Mouse (Mus musculus): ENCODE measurements around the gene Gm49416. TPM values are rescaled to one million over a fixed set of nuclear protein-coding genes. Genes with fewer than 3 reads are reported as not detected.
A peak's percentile ranks its signal among the peaks of the same experiment; 100 is the strongest.

The Gm49416 gene
- polyA plus RNA-seq, 1 experiment from 2014 or later: not detected

DNA sequence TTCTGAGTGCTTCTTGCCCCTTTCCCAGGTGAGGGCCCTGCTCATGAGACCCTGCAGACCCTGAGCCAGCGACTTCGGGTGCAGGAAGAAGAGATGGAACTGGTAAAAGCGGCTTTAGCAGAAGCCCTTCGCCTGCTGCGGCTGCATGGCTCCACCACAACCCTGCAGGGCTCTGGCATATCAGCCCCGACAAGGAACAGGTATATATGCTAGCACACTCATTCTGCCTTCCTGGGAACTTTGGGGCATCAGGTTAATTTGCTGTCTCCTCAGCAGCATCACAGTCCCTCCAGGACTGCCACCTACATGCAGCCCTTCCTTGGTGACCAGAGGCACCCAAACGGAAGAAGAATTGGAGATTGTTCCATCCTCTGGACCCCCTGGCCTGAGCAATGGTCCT is 42.0 kb downstream of the Gm49416 start:
- Histone ChIP-seq H3K36me3 (peaks cover 62% of the 10 kb centered on the region), H3K4me3 (peak overlapping the region; percentile 83), H3K27ac (replicated peaks) (no peak overlapping the region)

DNA sequence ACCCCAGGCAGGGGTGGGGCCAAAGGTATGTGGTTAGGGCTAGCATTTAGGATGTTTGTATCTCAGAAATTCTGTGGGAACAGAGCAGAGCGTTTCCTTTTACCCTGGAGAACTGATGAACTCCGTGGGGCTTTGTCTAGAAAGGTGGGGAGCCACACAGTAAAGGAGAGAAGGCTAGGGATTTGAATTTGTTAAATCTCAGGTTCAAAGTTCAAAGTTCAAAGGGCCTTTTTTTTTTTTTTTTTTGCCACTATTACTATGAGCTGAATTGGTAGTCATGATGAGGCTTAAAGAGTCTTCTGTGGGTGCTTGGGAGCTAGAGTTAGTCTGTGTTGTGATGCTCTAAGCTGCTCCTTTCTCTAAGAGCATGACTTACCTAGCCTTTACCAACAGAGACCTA is 48.0 kb downstream of the Gm49416 start:
- DNase-seq (ENCODE audit: low spot score): no peak
- no peak overlapping the region for H3K4me3 ChIP-seq
- H3K4me1 ChIP-seq: peaks cover 13% of the 10 kb centered on the region
- 86% methylated on average over 2 of the region's 2 CpGs for WGBS
- peaks cover 69% of the 10 kb centered on the region for H3K36me3 ChIP-seq
- H3K9me3 ChIP-seq (replicated peaks): no peaks in the 10 kb centered on the region
- no peaks in the 10 kb centered on the region for H3K27me3 ChIP-seq (ENCODE audit: low read depth, poor library complexity, severe bottlenecking)
- H3K27ac ChIP-seq (replicated peaks): no peak overlapping the region

More for the DNA sequence above, 42.0 kb downstream of the Gm49416 start:
- H3K9me3 ChIP-seq (replicated peaks): no peaks in the 10 kb centered on the region
- peaks cover 27% of the 10 kb centered on the region for H3K4me1 ChIP-seq
- no peak for DNase-seq (ENCODE audit: low spot score)
- 78% methylated on average over 7 of the region's 7 CpGs for WGBS
- no peaks in the 10 kb centered on the region for H3K27me3 ChIP-seq (ENCODE audit: low read depth, poor library complexity, severe bottlenecking)

DNA sequence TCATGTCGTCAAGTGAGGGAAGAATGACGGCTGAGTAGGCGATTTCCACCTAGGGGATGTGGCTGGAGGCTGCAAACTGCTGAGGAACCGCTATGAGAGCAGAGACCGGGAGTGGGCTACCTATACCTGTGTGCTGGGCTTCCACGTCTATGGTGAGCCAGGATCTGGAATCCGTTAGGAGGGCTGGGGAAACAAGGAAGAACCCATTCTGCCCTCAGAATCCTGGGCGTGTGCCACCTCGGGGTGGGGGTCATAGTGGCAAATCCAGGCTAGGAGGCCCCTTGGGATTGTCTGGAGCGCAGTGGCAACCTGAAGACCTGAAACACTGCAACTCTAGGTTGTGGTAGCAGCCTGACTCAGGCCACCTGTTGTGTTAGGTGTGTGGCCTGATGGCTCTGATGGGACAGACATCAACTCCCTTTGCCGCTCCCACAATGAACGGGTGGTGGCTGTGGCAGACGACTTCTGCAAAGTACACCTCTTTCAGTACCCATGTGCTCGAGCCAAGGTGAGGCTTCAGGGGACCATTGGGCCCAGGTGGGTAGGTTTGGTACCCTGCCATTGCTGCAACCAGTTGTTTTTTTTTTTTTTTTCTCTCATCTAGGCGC is 51.9 kb downstream of the Gm49416 start:
- Histone ChIP-seq H3K27me3 (ENCODE audit: low read depth, poor library complexity, severe bottlenecking) (no peaks in the 10 kb centered on the region), H3K4me1 (peaks cover 34% of the 10 kb centered on the region), H3K27ac (replicated peaks) (peak overlapping the region; percentile 98; the same call in 1 of the 2 replicates), H3K9me3 (replicated peaks) (no peaks in the 10 kb centered on the region), H3K36me3 (peaks cover 65% of the 10 kb centered on the region), H3K4me3 (peak overlapping the region; percentile 97)
- 81% methylated on average over 15 of the region's 15 CpGs for WGBS
- DNase-seq (ENCODE audit: low spot score): no peak

DNA sequence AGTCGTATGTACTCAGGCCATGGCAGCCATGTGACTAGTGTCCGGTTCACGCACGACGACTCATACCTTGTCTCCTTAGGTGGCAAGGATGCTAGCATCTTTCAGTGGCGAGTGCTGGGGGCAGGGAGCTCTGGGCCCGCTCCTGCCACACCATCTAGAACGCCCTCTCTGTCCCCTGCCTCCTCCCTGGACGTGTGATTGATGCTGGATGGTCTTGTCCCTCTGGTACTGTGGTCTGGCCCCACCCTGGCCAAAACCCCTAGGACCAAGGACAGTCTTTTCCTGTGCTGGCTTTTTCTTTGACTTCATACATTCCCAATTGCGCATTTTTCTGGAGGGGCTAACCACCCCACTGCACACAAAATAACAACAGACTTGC is 52.4 kb downstream of the Gm49416 start:
- Histone ChIP-seq H3K27ac (replicated peaks) (peak overlapping the region; percentile 98), H3K4me1 (peaks cover 34% of the 10 kb centered on the region), H3K36me3 (peaks cover 65% of the 10 kb centered on the region), H3K9me3 (replicated peaks) (no peaks in the 10 kb centered on the region), H3K27me3 (ENCODE audit: low read depth, poor library complexity, severe bottlenecking) (no peaks in the 10 kb centered on the region), H3K4me3 (peak overlapping the region; percentile 97)
- no peak for DNase-seq (ENCODE audit: low spot score)
- WGBS: 42% methylated on average over 10 of the region's 10 CpGs

DNA sequence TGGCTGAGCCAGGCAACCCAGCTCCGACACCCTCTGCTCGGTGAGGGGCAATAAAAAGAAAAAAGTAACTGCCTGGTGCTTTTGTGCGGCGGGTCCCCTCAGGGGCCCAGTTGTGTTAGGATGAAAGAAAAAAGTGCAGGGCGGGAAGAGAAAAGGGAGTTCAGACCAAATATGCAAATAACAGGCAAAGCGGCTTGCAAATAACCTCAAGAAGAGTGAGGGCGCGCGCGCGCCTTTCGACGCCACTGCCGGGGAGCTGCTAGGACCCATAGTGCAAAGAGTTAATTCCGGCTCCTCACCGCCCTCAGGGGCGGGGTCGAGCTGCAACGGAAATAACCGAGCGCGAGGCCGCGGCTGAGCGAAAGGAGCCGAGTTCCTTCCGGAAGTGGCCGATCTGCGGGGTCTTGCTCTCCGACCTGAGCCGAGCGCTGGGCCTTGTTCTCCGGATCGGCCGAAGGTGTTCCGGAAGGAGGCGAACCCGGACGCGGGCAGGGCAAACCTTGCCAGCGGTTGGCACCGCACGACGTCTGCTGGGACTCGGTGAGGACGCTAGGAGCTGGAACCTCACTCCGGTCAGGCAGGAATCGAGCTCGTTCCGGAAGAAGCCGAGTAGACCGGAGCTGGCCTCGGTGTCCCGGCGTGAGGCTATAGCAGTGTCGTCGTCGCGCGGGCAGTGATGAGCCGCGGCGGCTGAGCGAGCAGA is 52.9 kb downstream of the Gm49416 start, which contains the start of gene Mta2:
Gene Mta2 (plus strand): TSS at position 361 of the 703 bp plus-strand sequence.
- Histone ChIP-seq H3K27me3 (ENCODE audit: low read depth, poor library complexity, severe bottlenecking) (no peaks in the 10 kb centered on the region), H3K4me1 (peaks cover 34% of the 10 kb centered on the region), H3K4me3 (peak within 1 kb of the TSS; percentile 97), H3K36me3 (peaks cover 65% of the 10 kb centered on the region), H3K27ac (replicated peaks) (peak within 1 kb of the TSS; percentile 98), H3K9me3 (replicated peaks) (no peaks in the 10 kb centered on the region)
- under 1% methylated on average over 64 of the region's 64 CpGs for WGBS
- DNase-seq (ENCODE audit: low spot score): peak; percentile 99

DNA sequence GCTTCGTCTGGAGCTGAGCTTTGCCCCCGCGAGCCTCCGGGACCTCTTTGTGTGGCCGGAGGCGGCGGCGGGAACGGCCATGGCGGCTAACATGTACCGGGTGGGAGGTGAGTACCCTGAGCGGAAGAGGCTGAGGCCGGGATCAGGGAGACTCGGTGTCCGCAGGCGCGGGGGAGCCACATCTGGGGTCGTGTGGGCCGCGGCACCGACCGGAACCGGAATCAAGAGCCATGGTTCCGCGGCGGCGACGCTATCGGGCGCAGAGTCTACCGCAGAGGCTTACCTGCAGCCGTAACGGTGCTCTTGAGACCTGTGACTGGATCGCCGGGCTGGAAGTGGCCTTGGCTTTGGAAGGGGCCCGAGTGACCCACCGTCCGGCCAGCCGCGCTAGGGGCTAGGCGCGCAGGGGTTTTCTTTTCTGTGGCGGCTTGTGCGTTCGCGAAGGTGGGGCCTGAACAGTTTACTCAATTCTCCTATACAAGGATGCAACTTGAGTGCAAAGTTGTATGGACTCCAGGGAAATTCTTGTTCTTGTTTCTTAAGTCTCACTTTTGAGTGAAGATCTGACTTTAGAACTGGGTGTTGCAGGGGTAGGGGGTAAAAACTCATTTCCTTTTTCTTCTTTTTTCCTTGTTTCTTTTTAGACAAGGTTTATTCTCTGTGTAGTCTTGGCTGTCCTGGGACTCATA is 53.7 kb downstream of the Gm49416 start:
- under 1% methylated on average over 46 of the region's 46 CpGs for WGBS
- DNase-seq (ENCODE audit: low spot score): no peak
- no peaks in the 10 kb centered on the region for H3K9me3 ChIP-seq (replicated peaks)
- H3K36me3 ChIP-seq: peaks cover 65% of the 10 kb centered on the region
- H3K27ac ChIP-seq (replicated peaks): peak overlapping the region; percentile 98
- peak overlapping the region; percentile 97 for H3K4me3 ChIP-seq
- no peaks in the 10 kb centered on the region for H3K27me3 ChIP-seq (ENCODE audit: low read depth, poor library complexity, severe bottlenecking)
- peaks cover 34% of the 10 kb centered on the region for H3K4me1 ChIP-seq

DNA sequence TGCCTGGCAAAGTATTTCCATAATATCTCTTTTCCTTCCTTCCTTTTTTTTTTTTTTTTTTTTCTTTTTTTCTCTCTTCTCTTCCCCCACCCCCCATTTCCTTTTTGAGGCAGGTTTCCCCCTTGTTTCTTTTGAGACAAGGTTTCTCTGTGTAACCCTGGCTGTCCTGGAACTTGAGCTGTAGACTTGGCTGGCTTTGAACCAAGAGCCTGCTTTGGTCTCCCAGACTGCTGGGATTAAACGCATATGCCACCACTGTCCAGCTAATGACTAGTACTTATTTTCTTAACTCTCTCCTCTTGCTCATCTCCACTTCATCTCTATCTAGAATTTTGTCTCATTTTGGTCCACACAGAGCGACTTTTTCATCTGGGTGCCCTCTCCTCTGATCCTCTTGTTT is 54.3 kb downstream of the Gm49416 start:
- no peaks in the 10 kb centered on the region for H3K27me3 ChIP-seq (ENCODE audit: low read depth, poor library complexity, severe bottlenecking)
- peak overlapping the region; percentile 98; the same call in 1 of the 2 replicates for H3K27ac ChIP-seq (replicated peaks)
- 70% methylated on average over 2 of the region's 2 CpGs for WGBS
- peaks cover 65% of the 10 kb centered on the region for H3K36me3 ChIP-seq
- peak overlapping the region; percentile 97 for H3K4me3 ChIP-seq
- DNase-seq (ENCODE audit: low spot score): no peak
- H3K9me3 ChIP-seq (replicated peaks): no peaks in the 10 kb centered on the region
- peaks cover 34% of the 10 kb centered on the region for H3K4me1 ChIP-seq

DNA sequence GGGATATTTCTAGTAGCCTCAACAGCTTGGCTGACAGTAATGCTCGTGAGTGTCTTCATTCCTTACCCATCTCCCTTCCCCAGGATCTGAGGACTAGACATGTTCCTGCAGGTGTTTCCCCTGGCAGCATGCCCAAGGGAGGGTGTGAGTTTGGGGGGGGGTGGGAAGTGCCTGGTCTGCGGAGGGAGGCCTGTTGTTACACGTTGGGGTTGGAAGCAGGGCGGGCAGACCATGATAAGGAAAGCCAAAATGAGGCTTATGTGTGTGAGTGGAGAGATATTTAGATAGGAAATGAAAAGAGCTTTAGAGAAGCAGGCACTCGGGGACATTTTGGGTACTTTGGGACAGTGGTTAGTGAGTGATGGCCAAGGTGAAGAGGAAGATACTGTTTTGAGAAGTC is 55.3 kb downstream of the Gm49416 start:
- DNase-seq (ENCODE audit: low spot score): no peak
- no peaks in the 10 kb centered on the region for H3K9me3 ChIP-seq (replicated peaks)
- WGBS: 84% methylated on average over 5 of the region's 5 CpGs
- H3K27ac ChIP-seq (replicated peaks): peak overlapping the region; percentile 38; the same call in 1 of the 2 replicates
- H3K4me1 ChIP-seq: peaks cover 34% of the 10 kb centered on the region
- peak overlapping the region; percentile 97 for H3K4me3 ChIP-seq
- peaks cover 65% of the 10 kb centered on the region for H3K36me3 ChIP-seq
- no peaks in the 10 kb centered on the region for H3K27me3 ChIP-seq (ENCODE audit: low read depth, poor library complexity, severe bottlenecking)

DNA sequence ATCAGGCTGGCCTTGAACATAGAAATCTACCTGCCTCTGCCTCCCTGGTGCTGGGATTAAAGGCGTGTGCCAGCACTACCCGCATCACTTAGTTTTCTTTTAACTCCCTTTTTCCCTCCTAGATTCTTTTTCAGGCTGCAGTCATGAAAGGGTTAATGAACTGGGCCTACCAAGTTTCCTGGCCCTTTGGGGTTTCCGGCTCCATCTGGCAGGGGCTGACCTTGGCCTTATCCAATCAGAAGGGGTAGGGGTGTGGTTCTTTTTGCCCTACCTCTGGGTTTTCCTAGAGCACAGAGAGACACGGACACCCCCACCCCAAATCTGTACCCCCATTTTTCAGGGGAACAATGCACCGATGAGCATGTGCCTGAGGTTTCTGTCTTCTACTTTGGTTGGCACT is 56.0 kb downstream of the Gm49416 start:
- H3K27ac ChIP-seq (replicated peaks): 0 out of 2 replicates have a peak overlapping the region, but pooled peaks have one; percentile 10
- H3K9me3 ChIP-seq (replicated peaks): no peaks in the 10 kb centered on the region
- peak; percentile 61 for DNase-seq (ENCODE audit: low spot score)
- peaks cover 34% of the 10 kb centered on the region for H3K4me1 ChIP-seq
- H3K27me3 ChIP-seq (ENCODE audit: low read depth, poor library complexity, severe bottlenecking): no peaks in the 10 kb centered on the region
- H3K36me3 ChIP-seq: peaks cover 68% of the 10 kb centered on the region
- WGBS: 70% methylated on average over 5 of the region's 5 CpGs
- peak overlapping the region; percentile 5; the same call in 1 of the 2 replicates for H3K4me3 ChIP-seq

Small RNAs within 50 kb of the gene (microRNA-seq; reads per million reads assigned to microRNA genes)
- gene Mir5136: not detected

Other genes starting within 250 kb of the Gm49416 start
- gene Chrm1, start 225.1 kb upstream of the Gm49416 start, polyA plus RNA-seq (2016; fragmentation: Nextera tagmentation; extraction: Ambion mirVana): not detected in 2 replicates
- 139 and 144 TPM in 2 replicates for gene Slc3a2, start 165.6 kb upstream of the Gm49416 start, polyA plus RNA-seq (2016; fragmentation: Nextera tagmentation; extraction: Ambion mirVana)
- gene Wdr74, start 153.1 kb upstream of the Gm49416 start, polyA plus RNA-seq (2016; fragmentation: Nextera tagmentation; extraction: Ambion mirVana): 105 and 121 TPM in 2 replicates
- gene 1700092M07Rik, start 148.2 kb upstream of the Gm49416 start, polyA plus RNA-seq (2016; fragmentation: Nextera tagmentation; extraction: Ambion mirVana): 3.2 and 3.3 TPM in 2 replicates
- 94.9 and 103 TPM in 2 replicates for gene Stx5a, start 147.5 kb upstream of the Gm49416 start, polyA plus RNA-seq (2016; fragmentation: Nextera tagmentation; extraction: Ambion mirVana)
- 253 and 282 TPM in 2 replicates for gene Nxf1, start 131.9 kb upstream of the Gm49416 start, polyA plus RNA-seq (2016; fragmentation: Nextera tagmentation; extraction: Ambion mirVana)
- gene Tmem223, start 117.9 kb upstream of the Gm49416 start, polyA plus RNA-seq (2016; fragmentation: Nextera tagmentation; extraction: Ambion mirVana): 189 and 205 TPM in 2 replicates
- 50.0 and 55.2 TPM in 2 replicates for gene Tmem179b, start 114.5 kb upstream of the Gm49416 start, polyA plus RNA-seq (2016; fragmentation: Nextera tagmentation; extraction: Ambion mirVana)
- gene Taf6l, start 102.5 kb upstream of the Gm49416 start, polyA plus RNA-seq (2016; fragmentation: Nextera tagmentation; extraction: Ambion mirVana): 47.5 and 47.6 TPM in 2 replicates
- gene Polr2g, start 90.3 kb upstream of the Gm49416 start, polyA plus RNA-seq (2016; fragmentation: Nextera tagmentation; extraction: Ambion mirVana): 169 and 176 TPM in 2 replicates
- 7.5 and 7.8 TPM in 2 replicates for gene Zbtb3, start 86.4 kb upstream of the Gm49416 start, polyA plus RNA-seq (2016; fragmentation: Nextera tagmentation; extraction: Ambion mirVana)
- gene Ttc9c, start 69.6 kb upstream of the Gm49416 start, polyA plus RNA-seq (2016; fragmentation: Nextera tagmentation; extraction: Ambion mirVana): 69.0 and 74.5 TPM in 2 replicates
- 4.3 and 4.4 TPM in 2 replicates for gene Hnrnpul2, start 68.9 kb upstream of the Gm49416 start, polyA plus RNA-seq (2016; fragmentation: Nextera tagmentation; extraction: Ambion mirVana)
- not detected in 2 replicates for gene AC129217.1, start 59.2 kb upstream of the Gm49416 start, polyA plus RNA-seq (2016; fragmentation: Nextera tagmentation; extraction: Ambion mirVana)
- 55.2 and 63.4 TPM in 2 replicates for gene Bscl2, start 51.5 kb upstream of the Gm49416 start, polyA plus RNA-seq (2016; fragmentation: Nextera tagmentation; extraction: Ambion mirVana)
- gene Gng3, start 49.7 kb upstream of the Gm49416 start, polyA plus RNA-seq (2016; fragmentation: Nextera tagmentation; extraction: Ambion mirVana): 60.0 and 104 TPM in 2 replicates
- 0.57 TPM in 2 replicates for gene Lrrn4cl, start 38.2 kb upstream of the Gm49416 start, polyA plus RNA-seq (2016; fragmentation: Nextera tagmentation; extraction: Ambion mirVana)
- 203 and 205 TPM in 2 replicates for gene Ubxn1, start 17.4 kb upstream of the Gm49416 start, polyA plus RNA-seq (2016; fragmentation: Nextera tagmentation; extraction: Ambion mirVana)
- 58.2 and 61.1 TPM in 2 replicates for gene Uqcc3, start 8.0 kb upstream of the Gm49416 start, polyA plus RNA-seq (2016; fragmentation: Nextera tagmentation; extraction: Ambion mirVana)
- gene Lbhd1, start 5.2 kb upstream of the Gm49416 start, polyA plus RNA-seq (2016; fragmentation: Nextera tagmentation; extraction: Ambion mirVana): 110 and 133 TPM in 2 replicates
- not detected in 2 replicates for gene Gm49403, start 5.0 kb upstream of the Gm49416 start, polyA plus RNA-seq (2016; fragmentation: Nextera tagmentation; extraction: Ambion mirVana)
- gene 1810009A15Rik, start 73 bp upstream of the Gm49416 start, polyA plus RNA-seq (2016; fragmentation: Nextera tagmentation; extraction: Ambion mirVana): 134 and 159 TPM in 2 replicates
- gene Ints5, start 4.1 kb downstream of the Gm49416 start, polyA plus RNA-seq (2016; fragmentation: Nextera tagmentation; extraction: Ambion mirVana): 54.8 and 56.7 TPM in 2 replicates
- 118 and 120 TPM in 2 replicates for gene Ganab, start 9.1 kb downstream of the Gm49416 start, polyA plus RNA-seq (2016; fragmentation: Nextera tagmentation; extraction: Ambion mirVana)
- 58.7 and 64.0 TPM in 2 replicates for gene B3gat3, start 31.4 kb downstream of the Gm49416 start, polyA plus RNA-seq (2016; fragmentation: Nextera tagmentation; extraction: Ambion mirVana)
- 3.5 and 4.2 TPM in 2 replicates for gene Rom1, start 40.4 kb downstream of the Gm49416 start, polyA plus RNA-seq (2016; fragmentation: Nextera tagmentation; extraction: Ambion mirVana)
- gene Eml3, start 40.6 kb downstream of the Gm49416 start, polyA plus RNA-seq (2016; fragmentation: Nextera tagmentation; extraction: Ambion mirVana): 22.9 and 23.5 TPM in 2 replicates
- gene Mta2, start 52.9 kb downstream of the Gm49416 start, polyA plus RNA-seq (2016; fragmentation: Nextera tagmentation; extraction: Ambion mirVana): 178 and 191 TPM in 2 replicates
- 36.5 and 40.2 TPM in 2 replicates for gene Tut1, start 64.9 kb downstream of the Gm49416 start, polyA plus RNA-seq (2016; fragmentation: Nextera tagmentation; extraction: Ambion mirVana)
- 438 and 514 TPM in 2 replicates for gene Eef1g, start 78.1 kb downstream of the Gm49416 start, polyA plus RNA-seq (2016; fragmentation: Nextera tagmentation; extraction: Ambion mirVana)
- gene Ahnak, start 100.4 kb downstream of the Gm49416 start, polyA plus RNA-seq (2016; fragmentation: Nextera tagmentation; extraction: Ambion mirVana): 6.6 and 8.8 TPM in 2 replicates
- not detected in 2 replicates for gene Scgb1a1, start 199.0 kb downstream of the Gm49416 start, polyA plus RNA-seq (2016; fragmentation: Nextera tagmentation; extraction: Ambion mirVana)
- 14.8 and 16.8 TPM in 2 replicates for gene Asrgl1, start 246.7 kb downstream of the Gm49416 start, polyA plus RNA-seq (2016; fragmentation: Nextera tagmentation; extraction: Ambion mirVana)